9 mouse cellular contexts compared by ENCODE assay signal in the genomic region with DNA sequence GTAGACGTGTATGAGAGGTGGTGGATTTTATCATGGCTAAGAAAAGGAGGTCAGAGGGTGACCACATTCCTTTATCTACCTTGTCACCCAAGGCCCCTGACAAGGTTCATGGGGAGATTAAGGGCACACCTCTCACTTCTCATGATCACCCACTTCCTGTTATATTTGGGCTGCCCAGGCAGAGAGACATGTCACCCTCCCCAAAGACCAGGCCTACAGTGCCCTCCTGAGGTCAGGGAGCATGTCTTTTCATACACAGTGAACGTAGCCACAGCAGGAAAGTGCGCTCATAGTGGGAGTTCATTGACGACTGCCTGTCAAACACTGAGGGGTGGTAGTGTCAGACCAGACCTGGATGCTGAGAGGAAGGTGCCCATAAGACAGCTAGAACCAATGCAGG.
A peak's percentile ranks its signal among the peaks of the same experiment; 100 is the strongest.
DNase-seq lines count a peak whose midpoint lies in the region; ATAC-seq lines count a peak whose summit lies in the region.
"Had no signal": no experiment of that assay in that cellular context is flagged by ENCODE, and none has a peak within 500 bp of the region (broad histone marks: within the 10 kb centered on the region; RNA-seq: fewer than 3 reads in every experiment).

No protein-coding gene starts in this region.

- no peaks in the 10 kb centered on the region for H3K9me3 ChIP-seq in kidney, embryonic 16.5 days (ENCODE audit: low read length)
- H3K9me3 ChIP-seq in hindbrain, embryonic 16.5 days (ENCODE audit: control insufficient read depth, low read length): no peaks in the 10 kb centered on the region
- H3K9me3 ChIP-seq: embryonic facial prominence, embryonic 15.5 days; lung, embryonic 15.5 days had no signal

- no peak overlapping the region for H3K27ac ChIP-seq in kidney, embryonic 16.5 days (ENCODE audit: low read length)
- peak overlapping the region; percentile 19; the same call in 1 of the 2 replicates for H3K27ac ChIP-seq in hindbrain, embryonic 16.5 days (ENCODE audit: low read depth, low read length)
- H3K27ac ChIP-seq: embryonic facial prominence, embryonic 15.5 days; lung, embryonic 15.5 days had no signal

- no peaks in the 10 kb centered on the region for H3K36me3 ChIP-seq in kidney, embryonic 16.5 days (ENCODE audit: insufficient read depth, low read length)
- no peaks in the 10 kb centered on the region for H3K36me3 ChIP-seq in hindbrain, embryonic 16.5 days (ENCODE audit: control insufficient read depth, insufficient read depth, low read length)
- H3K36me3 ChIP-seq: embryonic facial prominence, embryonic 15.5 days; lung, embryonic 15.5 days had no signal

- H3K4me3 ChIP-seq in kidney, embryonic 16.5 days (ENCODE audit: low read length): no peak overlapping the region
- no peak overlapping the region for H3K4me3 ChIP-seq in hindbrain, embryonic 16.5 days (ENCODE audit: low read length)
- H3K4me3 ChIP-seq: embryonic facial prominence, embryonic 15.5 days; lung, embryonic 15.5 days had no signal

- H3K4me2 ChIP-seq in kidney, embryonic 16.5 days (replicated peaks; ENCODE audit: low read depth, low read length): no peak overlapping the region
- H3K4me2 ChIP-seq in hindbrain, embryonic 16.5 days (ENCODE audit: low read length): no peak overlapping the region
- H3K4me2 ChIP-seq: embryonic facial prominence, embryonic 15.5 days had no signal

- H3K9ac ChIP-seq in kidney, embryonic 16.5 days (replicated peaks; ENCODE audit: low read length): no peak overlapping the region
- H3K9ac ChIP-seq in hindbrain, embryonic 16.5 days (ENCODE audit: low read depth, low read length): no peak overlapping the region
- H3K9ac ChIP-seq: embryonic facial prominence, embryonic 15.5 days; lung, embryonic 15.5 days had no signal

- H3K4me1 ChIP-seq in kidney, embryonic 16.5 days (ENCODE audit: insufficient read depth, low read length): 0 out of 2 replicates have a peak, but pooled peaks cover 6% of the 10 kb centered on the region
- H3K4me1 ChIP-seq in hindbrain, embryonic 16.5 days (ENCODE audit: control insufficient read depth, insufficient read depth, low read depth, low read length): peaks cover 23% of the 10 kb centered on the region

- peaks cover 7% of the 10 kb centered on the region; the same call in 1 of the 2 replicates for H3K27me3 ChIP-seq in kidney, embryonic 16.5 days (ENCODE audit: insufficient read depth, low read length)
- no peaks in the 10 kb centered on the region for H3K27me3 ChIP-seq in hindbrain, embryonic 16.5 days (replicated peaks; ENCODE audit: control insufficient read depth, insufficient read depth, low read length)
- H3K27me3 ChIP-seq: embryonic facial prominence, embryonic 15.5 days; lung, embryonic 15.5 days had no signal

- no peak for DNase-seq in kidney, adult 11 months
- DNase-seq in CD4-positive helper T cell, adult 2 months (ENCODE audit: low read depth, low spot score): peak; percentile 32
- DNase-seq in R1 (ENCODE audit: low read depth, low spot score): peak; percentile 40
- peak; percentile 42 to 45 for DNase-seq in natural killer cell, adult 2 months (ENCODE audit: low spot score in 2 of 2)
- DNase-seq in ovary, postnatal 14 days (ENCODE audit: low spot score): no peak

- peak; percentile 9; the same call in 1 of the 2 replicates for ATAC-seq in kidney, embryonic 16.5 days (ENCODE audit: low FRiP score, low TSS enrichment)
- no peak for ATAC-seq in hindbrain, embryonic 16.5 days

- 56% methylated on average over 4 of the region's 4 CpGs for WGBS in kidney, embryonic 16.5 days
- 54% methylated on average over 4 of the region's 4 CpGs for WGBS in hindbrain, embryonic 16.5 days

Comparison
In these comparisons a context has a peak if more than half of its experiments do, and no peak if none do; other contexts are left out.
1. DNase-seq: peak in CD4-positive helper T cell, adult 2 months (single experiment), R1 (single experiment) and natural killer cell, adult 2 months (2 of 2); none in kidney, adult 11 months (single experiment) and ovary, postnatal 14 days (single experiment).